Mouse (Mus musculus): ENCODE measurements around the gene Ltb4r2.
A peak's percentile ranks its signal among the peaks of the same experiment; 100 is the strongest.

Ltb4r2 gene

GRCm38 (mm10) chr14:55743711-55744110 is 17.5 kb upstream of the Ltb4r2 start:
- DNase-seq, result peak; percentile 86

GRCm38 (mm10) chr14:55745180-55745860 is 15.9 kb upstream of the Ltb4r2 start, which contains the start of the genes Dhrs1 and Nop9:
Dhrs1 (minus strand) TSS chr14:55745690.
Nop9 (plus strand) TSS chr14:55745693.
- DNase-seq, result peak; percentile 94

GRCm38 (mm10) chr14:55745861-55746237 is 15.4 kb upstream of the Ltb4r2 start:
- no peak for DNase-seq

- no peak for DNase-seq
Measured at GRCm38 (mm10) chr14:55747051-55747847, 14.0 kb upstream of the Ltb4r2 start.

GRCm38 (mm10) chr14:55757566-55757965 is 3.7 kb upstream of the Ltb4r2 start:
- no peak for DNase-seq

DNA sequence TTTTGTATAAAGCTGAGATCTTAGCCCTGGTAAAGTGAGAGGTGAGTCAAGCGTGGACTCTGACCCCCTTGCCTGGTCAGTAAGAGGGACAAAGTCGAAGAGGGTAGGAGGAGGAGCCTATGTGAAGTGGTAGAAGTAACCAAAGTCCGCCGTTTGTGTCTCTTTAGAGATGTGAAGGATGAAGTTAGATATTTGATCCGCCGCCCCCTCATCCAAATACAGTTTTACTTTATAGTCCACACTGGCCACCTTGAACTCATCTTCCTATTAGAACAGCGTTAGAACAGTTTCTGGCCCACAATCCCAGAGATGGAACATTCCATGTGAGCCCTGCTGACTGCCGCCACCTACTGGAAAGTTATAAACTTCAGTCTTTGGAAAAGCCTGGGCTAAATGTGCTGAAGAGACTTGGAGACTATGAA is 2.9 kb upstream of the Ltb4r2 start, which contains the start of gene Cideb:
Cideb (minus strand) TSS at position 96 of the 422 bp plus-strand sequence.
- DNase-seq, result peak; percentile 53

- peak; percentile 83 for DNase-seq
Measured at GRCm38 (mm10) chr14:55760156-55760555, 1.1 kb upstream of the Ltb4r2 start.

- peak; percentile 39 for DNase-seq
Measured at GRCm38 (mm10) chr14:55762001-55762821, 983 bp downstream of the Ltb4r2 start.

DNA sequence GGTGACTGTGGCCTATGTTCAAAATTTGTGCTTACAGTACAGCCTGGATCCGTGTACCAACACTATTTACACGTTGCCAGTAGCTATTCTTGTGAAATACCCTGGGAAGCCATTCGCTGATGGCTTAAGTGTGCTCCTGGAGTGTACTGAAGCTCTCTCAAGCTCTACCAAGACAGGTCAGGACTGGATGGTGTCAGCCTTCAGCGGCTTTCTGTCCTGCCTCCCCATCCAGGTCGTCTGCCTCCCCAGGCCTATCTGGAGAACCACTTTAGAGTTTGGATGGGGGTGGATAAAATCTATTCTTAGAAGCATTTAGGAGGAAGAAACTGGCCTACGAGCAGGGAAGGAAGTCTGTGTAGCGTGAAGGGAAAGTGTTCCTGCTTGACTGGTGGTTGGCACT is 1.9 kb downstream of the Ltb4r2 start:
- DNase-seq, result no peak

DNA sequence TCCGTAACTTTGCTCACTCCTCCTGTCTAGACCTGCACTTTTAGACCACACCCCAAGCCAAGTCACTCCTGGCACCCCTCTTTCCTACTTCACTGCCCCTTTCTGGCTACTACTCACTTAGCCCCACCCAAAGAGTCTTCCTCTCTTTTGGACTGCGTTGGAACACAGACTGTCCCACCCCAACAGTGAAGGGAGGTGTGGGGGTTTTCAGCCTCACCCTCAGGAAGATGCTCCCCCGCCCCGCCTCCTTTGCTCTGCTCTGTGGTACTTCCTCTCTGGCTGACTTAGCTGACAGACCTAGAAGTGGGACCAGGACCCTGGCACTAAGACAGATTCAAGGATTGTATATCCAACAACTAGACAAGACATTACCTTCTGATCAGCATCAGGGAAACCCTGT is 4.5 kb downstream of the Ltb4r2 start, which contains the start of gene Ltb4r1:
Ltb4r1 (plus strand) TSS at position 267 of the 400 bp plus-strand sequence.
- no peak for DNase-seq

DNA sequence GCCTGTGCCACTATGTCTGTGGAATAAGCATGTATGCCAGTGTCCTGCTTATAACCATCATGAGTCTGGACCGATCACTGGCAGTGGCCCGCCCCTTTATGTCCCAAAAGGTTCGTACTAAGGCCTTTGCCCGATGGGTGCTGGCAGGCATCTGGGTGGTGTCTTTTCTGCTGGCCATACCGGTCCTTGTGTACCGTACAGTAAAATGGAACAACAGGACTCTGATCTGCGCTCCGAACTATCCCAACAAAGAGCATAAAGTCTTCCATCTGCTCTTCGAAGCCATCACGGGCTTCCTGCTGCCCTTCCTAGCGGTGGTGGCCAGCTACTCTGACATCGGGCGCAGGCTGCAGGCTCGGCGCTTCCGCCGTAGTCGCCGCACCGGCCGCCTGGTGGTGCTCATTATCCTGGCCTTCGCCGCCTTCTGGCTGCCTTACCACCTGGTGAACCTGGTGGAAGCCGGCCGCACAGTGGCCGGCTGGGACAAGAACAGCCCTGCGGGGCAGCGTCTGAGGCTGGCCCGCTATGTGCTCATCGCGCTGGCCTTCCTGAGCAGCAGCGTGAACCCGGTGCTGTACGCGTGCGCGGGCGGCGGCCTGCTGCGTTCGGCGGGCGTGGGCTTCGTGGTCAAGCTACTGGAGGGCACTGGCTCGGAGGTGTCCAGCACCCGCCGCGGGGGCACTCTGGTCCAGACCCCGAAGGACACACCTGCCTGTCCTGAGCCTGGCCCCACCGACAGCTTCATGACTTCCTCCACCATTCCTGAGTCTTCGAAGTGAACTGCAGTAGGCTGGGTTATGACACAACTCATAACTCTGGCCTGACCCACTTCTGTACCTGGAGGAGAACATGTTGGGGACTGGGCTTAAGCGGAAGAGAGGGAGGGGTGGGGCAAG is 6.5 kb downstream of the Ltb4r2 start:
- DNase-seq, result peak; percentile 66

DNA sequence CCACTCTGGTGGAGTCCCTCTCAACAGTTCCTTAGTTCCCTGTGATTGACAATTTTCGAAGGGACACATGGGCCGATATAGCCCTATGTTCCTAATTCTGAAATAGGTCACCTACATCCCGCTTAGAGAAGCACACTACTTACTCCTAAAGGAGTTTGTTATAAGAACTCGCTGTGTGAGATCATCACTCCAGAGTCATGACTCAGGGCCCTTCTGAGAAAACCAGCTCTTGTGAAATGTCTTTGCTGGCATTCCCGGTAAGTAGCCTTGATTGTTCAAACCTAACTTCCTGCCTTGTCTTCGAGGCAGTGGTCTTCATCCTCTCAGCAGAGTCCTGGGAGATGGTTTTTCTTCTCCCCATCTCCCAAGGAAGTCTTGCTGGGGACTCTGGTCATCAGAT is 7.3 kb downstream of the Ltb4r2 start:
- no peak for DNase-seq

- peak; percentile 69 for DNase-seq
Measured at GRCm38 (mm10) chr14:55769087-55769703, 8.0 kb downstream of the Ltb4r2 start.

DNA sequence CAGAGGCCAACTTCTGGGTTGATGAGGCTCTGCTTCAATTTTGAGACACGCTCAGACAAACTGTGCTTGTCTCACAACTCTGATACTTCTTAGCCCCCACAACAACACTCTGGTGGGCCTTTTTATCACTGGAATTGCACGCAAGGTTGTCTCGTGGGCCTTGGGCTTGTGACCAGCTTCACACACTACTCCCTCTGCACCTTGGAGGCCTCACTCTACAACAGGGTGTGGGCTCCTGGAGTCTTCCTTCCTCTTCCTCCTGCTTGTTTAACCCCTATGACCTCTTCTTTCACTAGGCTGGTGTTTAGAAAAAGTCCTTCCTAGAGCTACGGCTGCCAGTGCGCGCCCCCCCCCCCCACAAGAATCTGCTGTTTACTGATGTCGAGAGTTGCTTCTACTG is 15.5 kb downstream of the Ltb4r2 start:
- no peak for DNase-seq

GRCm38 (mm10) chr14:55777176-55777575 is 15.9 kb downstream of the Ltb4r2 start:
- DNase-seq, result no peak

DNA sequence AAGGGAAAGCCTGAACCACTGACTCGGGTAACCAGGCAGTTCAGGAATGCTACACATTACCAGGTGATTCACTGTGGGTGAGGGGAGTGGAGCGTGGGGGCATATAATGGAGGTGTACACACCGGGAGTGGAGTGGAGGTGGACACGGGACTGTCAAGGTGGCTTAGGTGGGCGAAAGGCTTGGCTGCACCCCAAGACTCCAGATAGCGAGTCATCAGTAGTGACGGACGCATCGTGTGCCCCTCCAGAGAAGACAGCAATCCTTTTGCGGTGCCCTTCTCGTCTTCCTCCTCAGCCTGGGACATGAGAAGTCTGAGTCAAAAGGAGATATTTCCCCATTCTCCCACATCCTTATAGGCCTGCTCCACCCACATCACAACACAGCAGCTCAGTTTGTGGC is 16.6 kb downstream of the Ltb4r2 start:
- DNase-seq, result no peak

DNA sequence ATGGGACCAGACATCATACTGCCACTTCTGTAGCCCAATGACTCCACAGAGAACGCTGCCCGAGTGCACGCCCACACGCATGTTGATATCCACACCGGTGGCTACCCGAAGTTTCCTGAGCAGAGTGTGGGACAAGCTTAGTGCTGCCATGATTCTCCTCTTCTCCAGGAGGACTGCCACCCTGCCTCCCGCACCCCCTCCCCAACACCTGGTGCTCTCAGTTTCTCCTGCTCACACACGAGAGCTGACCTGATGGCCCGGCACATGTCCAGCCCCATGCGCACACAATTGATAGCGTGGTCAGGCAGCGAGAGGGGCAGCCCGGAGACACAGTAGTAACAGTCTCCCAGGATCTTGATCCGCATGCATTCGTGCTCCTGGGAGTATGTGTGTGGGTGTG is 17.5 kb downstream of the Ltb4r2 start:
- DNase-seq, result no peak

DNA sequence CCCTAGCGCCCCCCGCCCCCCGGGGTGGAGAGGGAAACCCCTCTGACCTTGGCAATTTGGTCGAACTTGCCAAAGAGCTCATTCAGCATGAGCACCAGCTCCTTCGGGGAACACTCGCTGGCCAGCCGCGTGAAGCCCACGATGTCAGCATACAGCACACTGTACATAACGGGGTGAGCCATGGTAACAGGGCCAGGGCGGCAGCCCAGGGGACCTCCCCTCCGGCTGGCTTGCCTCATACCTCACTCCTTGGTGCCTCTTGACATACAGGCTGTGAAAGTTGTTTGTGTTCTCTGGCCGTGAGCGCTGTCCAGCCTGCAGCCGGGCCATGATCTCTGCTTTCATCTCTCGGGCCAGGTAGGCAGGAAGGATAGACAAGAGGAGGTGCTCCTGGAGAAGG is 18.4 kb downstream of the Ltb4r2 start:
- no peak for DNase-seq

- no peak for DNase-seq
Measured at GRCm38 (mm10) chr14:55780736-55781135, 19.5 kb downstream of the Ltb4r2 start.

- peak; percentile 60 for DNase-seq
Measured at GRCm38 (mm10) chr14:55781310-55781709, 20.1 kb downstream of the Ltb4r2 start.

DNA sequence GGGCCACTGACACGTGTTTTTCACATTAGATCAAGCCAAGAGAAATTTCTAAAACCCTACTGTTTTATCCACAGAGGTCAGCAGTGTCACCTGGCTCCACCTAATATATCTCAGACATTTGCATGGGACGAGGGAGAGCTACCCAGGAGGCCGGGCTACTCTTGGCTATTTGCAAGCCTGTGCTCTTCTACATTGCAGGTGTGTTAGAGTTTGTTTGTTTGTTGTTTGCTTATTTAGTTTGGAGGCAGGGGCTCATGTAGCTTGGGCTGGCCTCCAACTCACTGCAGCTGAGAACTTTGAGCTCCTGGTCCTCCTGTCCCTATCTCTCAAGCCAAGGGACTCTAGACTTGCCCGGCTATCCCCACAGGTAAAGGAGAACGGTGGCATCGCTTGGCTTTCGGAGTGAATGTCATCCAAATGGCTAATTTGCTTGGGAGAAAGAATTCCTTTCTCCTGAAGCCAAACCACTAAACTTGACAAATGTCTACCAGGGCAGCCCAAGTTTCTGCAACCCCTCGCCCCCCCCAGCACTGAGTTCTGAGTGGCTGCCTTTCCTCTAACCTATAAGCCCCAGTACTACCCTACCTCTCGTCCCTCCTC is 21.2 kb downstream of the Ltb4r2 start:
- no peak for DNase-seq

Measured in liver (tissue).